Mouse (Mus musculus): Measurements from ENCODE around the gene Upk3bl.

DNA sequence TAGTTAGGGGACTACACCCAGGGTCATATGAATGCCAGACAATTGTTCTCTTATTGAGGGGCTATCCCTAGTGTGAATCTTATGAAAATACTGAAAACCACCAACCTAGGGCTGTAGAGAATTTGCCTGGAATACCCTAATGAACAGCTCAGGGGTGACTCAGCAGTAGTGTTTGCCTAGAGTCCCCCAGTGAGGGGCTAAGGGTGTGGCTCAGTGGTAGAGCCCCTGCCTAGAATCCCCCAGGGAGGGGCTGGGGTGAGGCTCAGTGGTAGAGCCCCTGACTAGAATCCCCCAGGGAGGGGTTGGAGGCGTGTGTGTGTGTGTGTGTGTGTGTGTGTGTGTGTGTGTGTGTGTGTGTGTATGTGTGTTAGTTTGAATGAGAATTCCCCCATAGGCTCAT, 17.6 kb upstream of the Upk3bl start:
- no peak for TF ChIP-seq USF1 (IDR thresholded peaks at IDR 0.05; ENCODE audit: low read depth)
- TF ChIP-seq MYOG (IDR thresholded peaks at IDR 0.05; ENCODE audit: control insufficient read depth, extremely low read depth, insufficient read length), result no peak
- TF ChIP-seq FOSL1 (IDR thresholded peaks at IDR 0.05; ENCODE audit: insufficient read depth, low read length, poor library complexity, severe bottlenecking), result no peak
- TF ChIP-seq CTCF (IDR thresholded peaks at IDR 0.05; ENCODE audit: control insufficient read depth, insufficient read depth, insufficient read length), result no peak

All from C2C12 (cell line).